Mouse (Mus musculus) lung, adult 2 months (tissue): ENCODE results near the gene Cdk14.

ENCODE experiments used
- CTCF ChIP-seq: fragments of 200-500 bp; IDR thresholded peaks from 2 replicates; pipeline ENCODE4 v1.5.1; 2011; ENCODE audit warnings: mild to moderate bottlenecking, low read length, control low read depth; ENCODE audit not compliant: insufficient read depth
- POLR2A ChIP-seq: fragments of 200-500 bp; IDR thresholded peaks from 2 replicates; pipeline ENCODE4 v1.6.1; 2011; ENCODE audit warnings: low read depth, mild to moderate bottlenecking, control low read depth, low read length, borderline replicate concordance; ENCODE audit errors: extremely low read depth

- TF ChIP-seq CTCF (no peak), POLR2A (no peak)
Measured at GRCm38 (mm10) chr5:5365285-5366076, 54.6 kb downstream of the Cdk14 start.
